Mouse (Mus musculus): ENCODE measurements around the gene Cmc2. TPM values are rescaled to one million over a fixed set of nuclear protein-coding genes. Genes with fewer than 3 reads are reported as not detected.
A peak's percentile ranks its signal among the peaks of the same experiment; 100 is the strongest.

The Cmc2 gene
- polyA plus RNA-seq, 1 experiment from 2014 or later = 28.6 TPM

DNA sequence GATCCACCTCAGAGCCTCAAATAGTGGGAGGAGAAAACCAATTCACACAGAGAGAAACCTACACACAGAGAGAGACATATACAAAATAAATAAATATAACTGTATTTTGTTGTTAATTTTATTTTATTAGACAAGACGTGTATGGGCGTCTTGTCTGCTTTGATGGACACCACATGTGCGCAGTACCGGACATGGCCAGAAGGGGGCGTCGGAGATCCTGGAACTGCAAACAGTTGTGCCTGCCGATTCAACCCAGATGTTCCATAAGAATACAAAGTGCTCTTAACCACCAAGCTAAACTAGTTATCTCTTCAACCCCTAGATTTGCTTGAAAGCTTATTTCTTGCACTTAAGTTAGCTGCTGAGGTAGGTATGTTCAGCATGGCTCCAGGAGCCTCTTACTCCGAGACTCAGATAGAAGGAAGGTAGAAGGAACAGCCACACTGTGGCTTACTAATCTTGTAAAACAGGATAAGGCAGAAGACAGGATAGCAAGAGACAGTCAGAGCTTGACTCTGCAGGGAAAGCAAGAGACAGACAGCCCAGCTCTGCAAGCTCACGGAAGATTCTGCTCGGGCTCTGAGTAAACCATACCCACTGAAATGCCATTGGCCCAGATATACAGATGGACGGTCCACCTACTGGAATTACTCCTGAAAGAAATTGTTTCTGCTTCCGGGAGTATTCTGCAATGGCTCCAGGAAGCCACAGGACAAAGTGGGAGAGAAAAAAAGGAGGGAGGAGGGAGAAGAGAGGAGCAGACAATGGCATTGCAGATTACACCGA lies 54.9 kb downstream of the Cmc2 start:
- no peak overlapping the region for H3K4me2 ChIP-seq (ENCODE audit: low read length)
- H3K4me3 ChIP-seq (replicated peaks; ENCODE audit: low read length) = no peak overlapping the region
- 0 out of 2 replicates have a peak, but pooled peaks cover 3% of the 10 kb centered on the region for H3K27me3 ChIP-seq (replicated peaks; ENCODE audit: control insufficient read depth, insufficient read depth, low read length)
- H3K36me3 ChIP-seq (ENCODE audit: control insufficient read depth, insufficient read depth) = no peaks in the 10 kb centered on the region
- H3K9me3 ChIP-seq (ENCODE audit: control insufficient read depth, low read length) = no peaks in the 10 kb centered on the region
- H3K4me1 ChIP-seq (replicated peaks; ENCODE audit: control insufficient read depth, insufficient read depth, low read length) = peaks cover 7% of the 10 kb centered on the region
- H3K27ac ChIP-seq (ENCODE audit: low read length) = no peak overlapping the region
- no peak overlapping the region for H3K9ac ChIP-seq (replicated peaks; ENCODE audit: low read depth, low read length)
- WGBS = 68% methylated on average over 13 of the region's 13 CpGs
- no peak for ATAC-seq

GRCm38 (mm10) chr8:116864514-116864913 lies 56.7 kb downstream of the Cmc2 start:
- Histone ChIP-seq H3K9me3 (ENCODE audit: control insufficient read depth, low read length) (no peaks in the 10 kb centered on the region), H3K4me2 (ENCODE audit: low read length) (no peak overlapping the region), H3K4me3 (replicated peaks; ENCODE audit: low read length) (no peak overlapping the region), H3K27me3 (replicated peaks; ENCODE audit: control insufficient read depth, insufficient read depth, low read length) (0 out of 2 replicates have a peak, but pooled peaks cover 3% of the 10 kb centered on the region), H3K27ac (ENCODE audit: low read length) (no peak overlapping the region), H3K36me3 (ENCODE audit: control insufficient read depth, insufficient read depth) (no peaks in the 10 kb centered on the region), H3K9ac (replicated peaks; ENCODE audit: low read depth, low read length) (no peak overlapping the region), H3K4me1 (replicated peaks; ENCODE audit: control insufficient read depth, insufficient read depth, low read length) (peaks cover 7% of the 10 kb centered on the region)
- WGBS = 89% methylated on average over 3 of the region's 3 CpGs
- no peak for ATAC-seq

- no peak overlapping the region for H3K9ac ChIP-seq (replicated peaks; ENCODE audit: low read depth, low read length)
- H3K27me3 ChIP-seq (replicated peaks; ENCODE audit: control insufficient read depth, insufficient read depth, low read length) = 0 out of 2 replicates have a peak, but pooled peaks cover 3% of the 10 kb centered on the region
- H3K4me2 ChIP-seq (ENCODE audit: low read length) = no peak overlapping the region
- no peak overlapping the region for H3K4me3 ChIP-seq (replicated peaks; ENCODE audit: low read length)
- H3K4me1 ChIP-seq (replicated peaks; ENCODE audit: control insufficient read depth, insufficient read depth, low read length) = peaks cover 7% of the 10 kb centered on the region
- no peak for ATAC-seq
- no peak overlapping the region for H3K27ac ChIP-seq (ENCODE audit: low read length)
- 67% methylated on average over 9 of the region's 9 CpGs for WGBS
- H3K9me3 ChIP-seq (ENCODE audit: control insufficient read depth, low read length) = no peaks in the 10 kb centered on the region
- no peaks in the 10 kb centered on the region for H3K36me3 ChIP-seq (ENCODE audit: control insufficient read depth, insufficient read depth)
Measured at GRCm38 (mm10) chr8:116864022-116864387, 57.2 kb downstream of the Cmc2 start.

GRCm38 (mm10) chr8:116863357-116864021 lies 57.8 kb downstream of the Cmc2 start:
- Histone ChIP-seq H3K9ac (replicated peaks; ENCODE audit: low read depth, low read length) (peak overlapping the region; percentile 42), H3K27ac (ENCODE audit: low read length) (no peak overlapping the region), H3K4me1 (replicated peaks; ENCODE audit: control insufficient read depth, insufficient read depth, low read length) (peaks cover 7% of the 10 kb centered on the region), H3K36me3 (ENCODE audit: control insufficient read depth, insufficient read depth) (no peaks in the 10 kb centered on the region), H3K9me3 (ENCODE audit: control insufficient read depth, low read length) (no peaks in the 10 kb centered on the region), H3K4me3 (replicated peaks; ENCODE audit: low read length) (peak overlapping the region; percentile 37), H3K27me3 (replicated peaks; ENCODE audit: control insufficient read depth, insufficient read depth, low read length) (0 out of 2 replicates have a peak, but pooled peaks cover 3% of the 10 kb centered on the region), H3K4me2 (ENCODE audit: low read length) (peak overlapping the region; percentile 64)
- peak; percentile 86 for ATAC-seq
- WGBS = 4% methylated on average over 30 of the region's 30 CpGs

DNA sequence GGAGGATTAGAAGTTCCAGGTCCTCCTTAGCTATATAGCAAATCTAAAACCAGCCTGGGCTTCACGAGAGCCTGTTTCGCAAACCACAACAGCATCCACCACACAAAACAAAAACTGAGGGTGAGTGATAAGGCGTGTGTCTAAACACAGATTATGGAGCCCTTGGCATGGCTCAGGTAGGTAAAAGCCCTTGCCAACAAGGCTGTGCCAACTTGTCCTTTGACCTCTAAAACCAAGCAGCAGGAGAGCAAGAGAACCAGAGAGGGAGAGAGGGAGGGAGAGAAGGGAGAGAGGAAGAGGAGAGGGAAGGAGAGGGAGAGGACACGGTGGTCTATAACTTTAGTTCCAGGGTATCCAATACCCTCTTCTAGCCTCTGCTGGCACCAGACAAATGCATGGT lies 59.1 kb downstream of the Cmc2 start:
- peaks cover 7% of the 10 kb centered on the region for H3K4me1 ChIP-seq (replicated peaks; ENCODE audit: control insufficient read depth, insufficient read depth, low read length)
- no peaks in the 10 kb centered on the region for H3K36me3 ChIP-seq (ENCODE audit: control insufficient read depth, insufficient read depth)
- H3K9ac ChIP-seq (replicated peaks; ENCODE audit: low read depth, low read length) = no peak overlapping the region
- ATAC-seq = no peak
- 0 out of 2 replicates have a peak, but pooled peaks cover 3% of the 10 kb centered on the region for H3K27me3 ChIP-seq (replicated peaks; ENCODE audit: control insufficient read depth, insufficient read depth, low read length)
- H3K4me2 ChIP-seq (ENCODE audit: low read length) = no peak overlapping the region
- WGBS = 75% methylated on average over 4 of the region's 4 CpGs
- no peaks in the 10 kb centered on the region; the same call in 1 of the 2 replicates for H3K9me3 ChIP-seq (ENCODE audit: control insufficient read depth, low read length)
- H3K4me3 ChIP-seq (replicated peaks; ENCODE audit: low read length) = no peak overlapping the region
- H3K27ac ChIP-seq (ENCODE audit: low read length) = no peak overlapping the region

DNA sequence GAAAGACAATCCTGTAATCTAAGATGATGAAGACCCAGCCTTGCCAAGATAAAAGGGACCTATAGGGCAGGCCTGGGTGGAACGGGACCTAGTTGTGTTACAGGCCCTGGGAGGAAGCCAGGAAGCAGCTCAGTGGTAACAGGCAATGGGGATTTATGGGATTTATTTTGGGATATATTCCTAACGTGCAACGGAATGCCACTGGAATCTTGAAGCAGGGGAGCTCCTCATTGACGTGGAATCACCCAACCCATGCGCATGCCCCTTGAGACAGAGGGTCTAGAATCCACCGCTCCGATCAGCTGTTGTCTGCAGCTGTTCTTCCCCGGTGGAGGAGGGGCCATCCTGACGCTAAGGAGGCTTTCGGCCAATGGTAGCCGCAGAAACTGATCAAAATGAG lies 69.2 kb downstream of the Cmc2 start:
- Histone ChIP-seq H3K27ac (ENCODE audit: low read length) (no peak overlapping the region), H3K4me2 (ENCODE audit: low read length) (no peak overlapping the region), H3K9me3 (ENCODE audit: control insufficient read depth, low read length) (no peaks in the 10 kb centered on the region), H3K9ac (replicated peaks; ENCODE audit: low read depth, low read length) (no peak overlapping the region), H3K36me3 (ENCODE audit: control insufficient read depth, insufficient read depth) (no peaks in the 10 kb centered on the region), H3K27me3 (replicated peaks; ENCODE audit: control insufficient read depth, insufficient read depth, low read length) (no peaks in the 10 kb centered on the region; the same call in 1 of the 2 replicates), H3K4me3 (replicated peaks; ENCODE audit: low read length) (no peak overlapping the region), H3K4me1 (replicated peaks; ENCODE audit: control insufficient read depth, insufficient read depth, low read length) (no peaks in the 10 kb centered on the region)
- WGBS = 86% methylated on average over 11 of the region's 11 CpGs
- ATAC-seq = no peak

DNA sequence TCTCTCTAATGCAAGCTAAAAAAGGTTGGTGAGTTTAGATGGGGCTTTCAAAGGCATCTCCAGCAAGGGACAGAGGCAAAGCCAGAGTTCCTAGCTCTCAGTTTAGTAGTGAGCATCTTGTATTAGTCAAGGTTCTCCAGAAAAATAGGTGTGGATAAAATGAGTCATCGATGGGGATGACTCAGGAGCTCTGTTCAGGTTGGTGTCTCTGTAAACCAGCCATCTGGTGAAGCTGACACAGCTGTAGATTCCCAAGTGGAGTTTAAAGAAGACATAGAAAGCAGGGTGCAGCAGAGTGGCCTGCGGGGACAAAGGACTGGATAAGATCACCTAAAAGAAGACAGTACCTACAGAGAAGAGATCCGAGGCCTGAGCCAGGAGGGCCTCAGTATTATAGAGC lies 73.2 kb downstream of the Cmc2 start:
- Histone ChIP-seq H3K9me3 (ENCODE audit: control insufficient read depth, low read length) (0 out of 2 replicates have a peak, but pooled peaks cover 3% of the 10 kb centered on the region), H3K27ac (ENCODE audit: low read length) (no peak overlapping the region), H3K27me3 (replicated peaks; ENCODE audit: control insufficient read depth, insufficient read depth, low read length) (no peaks in the 10 kb centered on the region; the same call in 1 of the 2 replicates), H3K4me2 (ENCODE audit: low read length) (no peak overlapping the region), H3K36me3 (ENCODE audit: control insufficient read depth, insufficient read depth) (no peaks in the 10 kb centered on the region), H3K4me3 (replicated peaks; ENCODE audit: low read length) (no peak overlapping the region), H3K9ac (replicated peaks; ENCODE audit: low read depth, low read length) (no peak overlapping the region), H3K4me1 (replicated peaks; ENCODE audit: control insufficient read depth, insufficient read depth, low read length) (no peaks in the 10 kb centered on the region)
- no peak for ATAC-seq
- WGBS = 84% methylated on average over 3 of the region's 3 CpGs

DNA sequence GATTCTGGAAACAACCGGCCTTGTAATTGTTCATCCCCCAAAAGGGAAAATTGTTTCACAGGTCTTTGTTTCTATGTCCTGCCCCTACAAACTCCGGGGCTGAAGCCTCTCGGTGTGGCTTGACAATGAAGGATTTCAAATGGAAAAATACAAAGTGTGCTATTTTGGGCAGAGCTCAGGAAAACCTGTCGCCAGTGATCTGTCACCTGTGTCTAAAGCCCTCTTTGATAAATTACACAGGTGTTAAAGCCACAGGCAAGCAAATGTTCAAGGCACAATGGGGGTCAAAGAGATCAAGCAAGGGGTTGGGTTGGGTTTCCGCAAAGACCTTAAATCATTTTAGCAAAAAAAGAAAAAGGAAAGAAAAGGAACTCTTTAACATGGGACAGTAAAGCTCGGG lies 78.6 kb downstream of the Cmc2 start:
- no peak overlapping the region for H3K9ac ChIP-seq (replicated peaks; ENCODE audit: low read depth, low read length)
- 0 out of 2 replicates have a peak, but pooled peaks cover 3% of the 10 kb centered on the region for H3K9me3 ChIP-seq (ENCODE audit: control insufficient read depth, low read length)
- H3K4me3 ChIP-seq (replicated peaks; ENCODE audit: low read length) = no peak overlapping the region
- no peak overlapping the region for H3K4me2 ChIP-seq (ENCODE audit: low read length)
- no peak for ATAC-seq
- no peaks in the 10 kb centered on the region for H3K27me3 ChIP-seq (replicated peaks; ENCODE audit: control insufficient read depth, insufficient read depth, low read length)
- H3K4me1 ChIP-seq (replicated peaks; ENCODE audit: control insufficient read depth, insufficient read depth, low read length) = no peaks in the 10 kb centered on the region
- H3K27ac ChIP-seq (ENCODE audit: low read length) = no peak overlapping the region
- no peaks in the 10 kb centered on the region for H3K36me3 ChIP-seq (ENCODE audit: control insufficient read depth, insufficient read depth)
- 82% methylated on average over 6 of the region's 6 CpGs for WGBS
